Mouse (Mus musculus): ENCODE measurements at regions not wholly inside any gene's neighbourhood (a gene's known extent, or its start where the extent isn't known, plus 50 kb on each side); places are given as distances from the start of the nearest gene placed in this dataset.

- Histone ChIP-seq H3K27me3 (replicated peaks) (no peaks in the 10 kb centered on the region), H3K4me3 (replicated peaks in 1 of 3; ENCODE audit: low read depth in 2 of 3, low read length in 2 of 3, poor library complexity in 1 of 3) (no peak overlapping the region), H3K79me2 (replicated peaks; ENCODE audit: control insufficient read depth, extremely low read depth, insufficient read depth, poor library complexity, severe bottlenecking) (no peaks in the 10 kb centered on the region), H3K9ac (ENCODE audit: insufficient read depth, low read depth) (no peak overlapping the region), H3K36me3 (replicated peaks in 1 of 2; ENCODE audit: control insufficient read depth in 1 of 2, insufficient read depth in 1 of 2, low read length in 1 of 2) (no peaks in the 10 kb centered on the region), H3K4me2 (ENCODE audit: insufficient read depth, low read depth, poor library complexity, severe bottlenecking) (no peak overlapping the region), H3K4me1 (ENCODE audit: control insufficient read depth in 1 of 2, insufficient read depth in 2 of 2) (no peaks in the 10 kb centered on the region), H3K27ac (ENCODE audit: insufficient read depth, low read depth) (no peak overlapping the region), H3K9me3 (replicated peaks; ENCODE audit: low read length) (no peaks in the 10 kb centered on the region)
- dilution Hi-C loops (cut with MboI; ENCODE audit: extremely low pct_ligation_motif_present, extremely low pct_unique_long_range_greater_than_20kb, low sequenced_read_pairs) (no loop called here), in situ Hi-C loops (cut with MboI; ENCODE audit: low pct_ligation_motif_present, low pct_unique_long_range_greater_than_20kb, low sequenced_read_pairs) (no loop called here)
- DNase-seq (ENCODE audit: extremely low read depth) = no peak
- TF ChIP-seq HCFC1 (IDR thresholded peaks at IDR 0.05; ENCODE audit: low read depth, low read length) (no peak), POLR2AphosphoS2 (IDR thresholded peaks at IDR 0.05; ENCODE audit: low read depth, low read length) (no peak), USF1 (IDR thresholded peaks at IDR 0.05; ENCODE audit: low read depth, low read length) (no peak), UBTF (IDR thresholded peaks at IDR 0.05; ENCODE audit: low read depth, low read length) (no peak), MAZ (IDR thresholded peaks at IDR 0.05; ENCODE audit: low read depth, low read length) (no peak), MXI1 (IDR thresholded peaks at IDR 0.05; ENCODE audit: low read depth, low read length) (no peak), GABPA (IDR thresholded peaks at IDR 0.05; ENCODE audit: insufficient replicate concordance, low read depth, low read length) (no peak), EP300 (IDR thresholded peaks at IDR 0.05; ENCODE audit: low read length) (no peak), POLR2A (IDR thresholded peaks at IDR 0.05; ENCODE audit: low read depth, low read length) (no peak), ZNF384 (IDR thresholded peaks at IDR 0.05; ENCODE audit: low read depth, low read length) (no peak)
Observed at GRCm38 (mm10) chr2:146581220-146581619, 69.1 kb upstream of the Ralgapa2 start.

- dilution Hi-C loops (cut with MboI; ENCODE audit: extremely low pct_ligation_motif_present, extremely low pct_unique_long_range_greater_than_20kb, low sequenced_read_pairs) = no loop called here
- DNase-seq (ENCODE audit: extremely low read depth) = no peak
- H3K9ac ChIP-seq (ENCODE audit: insufficient read depth, low read depth) = no peak overlapping the region
- no peak overlapping the region for H3K27ac ChIP-seq (ENCODE audit: insufficient read depth, low read depth)
- in situ Hi-C loops (cut with MboI; ENCODE audit: low pct_ligation_motif_present, low pct_unique_long_range_greater_than_20kb, low sequenced_read_pairs) = no loop called here
- H3K4me1 ChIP-seq (ENCODE audit: control insufficient read depth in 1 of 2, insufficient read depth in 2 of 2) = 0 out of 4 replicates have a peak, but pooled peaks cover 0 to 4% of the 10 kb centered on the region in 2 experiments
- H3K27me3 ChIP-seq (replicated peaks) = no peaks in the 10 kb centered on the region
- H3K9me3 ChIP-seq (replicated peaks; ENCODE audit: low read length) = no peaks in the 10 kb centered on the region
- H3K36me3 ChIP-seq (replicated peaks in 1 of 2; ENCODE audit: control insufficient read depth in 1 of 2, insufficient read depth in 1 of 2, low read length in 1 of 2) = no peaks in the 10 kb centered on the region
- TF ChIP-seq SMC3 (IDR thresholded peaks at IDR 0.05; ENCODE audit: low read depth, low read length) = no peak
- TF ChIP-seq JUND (conservative IDR thresholded peaks at IDR 0.05; ENCODE audit: low read depth, low read length) = no peak
- no peak for TF ChIP-seq USF1 (IDR thresholded peaks at IDR 0.05; ENCODE audit: low read depth, low read length)
- no peak for TF ChIP-seq MAFK (IDR thresholded peaks at IDR 0.05; ENCODE audit: insufficient replicate concordance, low read length)
- TF ChIP-seq MXI1 (IDR thresholded peaks at IDR 0.05; ENCODE audit: low read depth, low read length) = no peak
- no peak for TF ChIP-seq CHD1 (IDR thresholded peaks at IDR 0.05; ENCODE audit: low read depth, low read length)
- TF ChIP-seq JUN (IDR thresholded peaks at IDR 0.05; ENCODE audit: insufficient read depth, low read depth, low read length) = no peak
- TF ChIP-seq ZC3H11A (IDR thresholded peaks at IDR 0.05; ENCODE audit: low read depth, low read length) = no peak
- TF ChIP-seq MAX (IDR thresholded peaks at IDR 0.05; ENCODE audit: low read length) = no peak
- TF ChIP-seq NELFE (IDR thresholded peaks at IDR 0.05; ENCODE audit: low read depth, low read length) = no peak
- TF ChIP-seq UBTF (IDR thresholded peaks at IDR 0.05; ENCODE audit: low read depth, low read length) = no peak
- TF ChIP-seq RAD21 (IDR thresholded peaks at IDR 0.05; ENCODE audit: low read depth, low read length) = no peak
- TF ChIP-seq PAX5 (IDR thresholded peaks at IDR 0.05; ENCODE audit: low read length) = no peak
- no peak for TF ChIP-seq GABPA (IDR thresholded peaks at IDR 0.05; ENCODE audit: insufficient replicate concordance, low read depth, low read length)
- no peak for TF ChIP-seq E2F4 (IDR thresholded peaks at IDR 0.05; ENCODE audit: insufficient replicate concordance, low read depth, low read length)
- no peak for TF ChIP-seq ZNF384 (IDR thresholded peaks at IDR 0.05; ENCODE audit: low read depth, low read length)
- H3K4me3 ChIP-seq (replicated peaks in 1 of 3; ENCODE audit: low read depth in 2 of 3, low read length in 2 of 3, poor library complexity in 1 of 3) = no peak overlapping the region
- H3K79me2 ChIP-seq (replicated peaks; ENCODE audit: control insufficient read depth, extremely low read depth, insufficient read depth, poor library complexity, severe bottlenecking) = no peaks in the 10 kb centered on the region
- no peak overlapping the region for H3K4me2 ChIP-seq (ENCODE audit: insufficient read depth, low read depth, poor library complexity, severe bottlenecking)
Observed at GRCm38 (mm10) chr2:146583807-146584388, 71.8 kb upstream of the Ralgapa2 start.

Measured in CH12.LX (cell line).